Mouse (Mus musculus) thymus, adult 18-20 months (tissue): ENCODE data around the gene Cyp27b1.
A peak's percentile ranks its signal among the peaks of the same experiment; 100 is the strongest.
"Not testable (repeated sequence)": the region's sequence is repeated elsewhere in the genome, so short reads cannot be mapped to it uniquely, and the experiment has no call there.

Experiments
- DNase-seq, 2 experiments: peaks; one replicate each; pipeline ENCODE4 v3.0.0; 2022; ENCODE audit warnings: mixed read lengths in 2 of 2

The Cyp27b1 gene

DNA sequence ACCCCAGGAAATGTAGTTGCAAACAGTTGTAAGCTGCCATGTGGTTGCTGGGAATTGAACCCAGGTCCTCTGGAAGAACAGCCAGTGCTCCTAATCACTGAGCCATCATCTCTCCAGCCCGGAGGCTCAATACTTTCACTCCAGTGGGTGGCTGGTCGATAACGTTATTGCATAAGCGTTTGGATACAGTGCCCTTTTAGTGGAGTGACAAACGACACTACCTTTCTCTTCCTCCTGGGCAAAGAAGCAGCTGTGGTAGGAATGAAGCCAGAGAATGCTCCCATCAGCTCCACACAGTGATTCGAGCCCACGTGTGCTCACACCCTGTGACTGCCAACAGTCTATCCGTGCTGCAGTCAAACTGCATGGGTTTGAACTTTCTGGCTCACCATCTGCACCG lies 23.2 kb downstream of the Cyp27b1 start:
- DNase-seq, result no peak

DNA sequence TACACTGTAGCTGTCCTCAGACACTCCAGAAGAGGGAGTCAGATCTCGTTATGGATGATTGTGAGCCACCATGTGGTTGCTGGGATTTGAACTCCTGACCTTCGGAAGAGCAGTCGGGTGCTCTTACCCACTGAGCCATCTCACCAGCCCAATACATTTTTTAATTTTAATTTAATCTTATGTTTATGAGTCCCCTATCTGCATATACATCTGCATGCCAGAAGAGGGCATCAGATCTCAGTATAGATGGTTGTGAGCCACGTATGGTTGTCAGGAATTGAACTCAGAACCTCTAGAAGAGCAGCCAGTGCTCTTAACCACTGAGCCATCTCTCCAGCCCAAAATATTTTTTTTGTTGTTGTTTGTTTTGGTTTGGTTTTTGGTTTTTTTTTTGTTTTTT lies 24.2 kb downstream of the Cyp27b1 start:
- DNase-seq, result not testable (repeated sequence)

DNA sequence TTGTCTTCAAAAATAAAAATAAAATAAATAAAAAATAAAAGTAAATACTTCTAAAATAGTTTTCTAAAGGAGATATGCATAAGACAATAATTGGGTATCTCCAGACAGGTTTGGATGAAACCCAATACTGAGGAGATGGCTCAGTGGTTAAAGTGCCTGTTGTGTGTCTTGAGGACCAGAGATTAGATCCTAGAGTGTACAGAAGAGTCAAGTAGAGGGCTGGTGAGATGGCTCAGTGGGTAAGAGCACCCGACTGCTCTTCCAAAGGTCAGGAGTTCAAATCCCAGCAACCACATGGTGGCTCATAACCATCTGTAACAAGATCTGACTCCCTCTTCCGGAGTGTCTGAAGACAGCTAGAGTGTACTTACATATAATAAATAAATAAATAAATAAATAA lies 24.9 kb downstream of the Cyp27b1 start:
- not testable (repeated sequence) for DNase-seq

DNA sequence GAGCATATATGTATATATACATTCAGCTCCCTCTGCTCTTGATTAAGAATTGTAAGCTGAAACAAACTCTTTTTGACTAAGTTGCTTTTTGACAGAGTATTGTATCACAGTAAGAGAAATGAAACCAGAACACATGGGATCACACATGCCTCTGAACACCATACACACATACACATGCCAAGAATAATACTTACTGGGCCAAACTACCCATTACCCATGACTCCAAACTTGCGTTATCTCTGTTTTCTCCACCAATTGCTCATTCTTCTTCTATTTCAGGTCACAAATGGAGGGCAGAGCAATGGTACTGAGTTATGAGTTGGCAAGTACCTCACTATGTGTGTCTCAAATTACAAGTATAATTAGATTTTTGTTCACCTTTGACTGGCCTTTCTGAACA lies 25.9 kb downstream of the Cyp27b1 start:
- DNase-seq, result no peak

- DNase-seq, result peak; percentile 80 to 86
These were observed 27.0 kb downstream of the Cyp27b1 start, which contains the start of gene Agap2 for GRCm38 (mm10) chr10:127075080-127075479. Gene Agap2, plus strand, starts transcription at chr10:127075284.

- no peak for DNase-seq
These were observed 27.6 kb downstream of the Cyp27b1 start for GRCm38 (mm10) chr10:127075651-127076050.

DNA sequence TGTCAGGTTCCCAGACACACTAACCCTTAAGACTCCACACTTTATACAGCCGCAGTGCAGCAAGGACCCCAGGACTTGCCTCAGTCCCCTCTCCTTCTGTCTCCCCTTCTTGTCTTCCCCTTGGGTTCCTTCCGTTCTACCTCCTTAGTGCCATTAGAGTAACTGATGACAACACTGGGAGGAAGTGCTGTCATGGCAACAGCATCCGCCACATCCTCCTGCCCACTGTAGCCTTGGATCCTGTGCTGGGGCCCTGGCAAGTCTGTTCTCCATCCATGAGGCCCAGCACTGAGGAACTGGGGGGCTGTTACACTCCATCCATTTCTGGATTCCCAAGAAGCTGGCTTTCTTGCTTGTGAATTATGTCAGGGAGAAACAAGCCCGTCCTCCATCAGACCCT lies 28.0 kb downstream of the Cyp27b1 start:
- DNase-seq, result peak; percentile 53 to 71

DNA sequence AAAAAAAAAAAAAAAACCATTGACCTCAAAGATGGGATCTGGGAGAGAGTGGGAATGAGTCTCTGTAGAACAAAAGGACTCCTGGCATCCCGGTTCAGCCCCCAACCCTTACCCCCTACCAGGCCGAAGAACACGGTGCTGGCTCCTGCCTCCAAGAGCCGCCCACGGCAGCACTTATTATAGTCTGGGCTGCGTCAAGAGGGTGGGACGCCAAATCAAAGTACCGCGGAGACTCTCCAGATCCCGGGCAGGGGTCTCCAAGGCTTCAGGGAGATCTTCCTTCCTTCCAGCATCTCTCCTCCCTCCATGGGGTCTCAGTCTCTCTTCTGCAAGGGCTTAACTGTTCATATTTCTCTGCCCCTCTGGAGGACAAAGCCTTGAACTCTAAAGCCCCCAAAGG lies 29.5 kb downstream of the Cyp27b1 start:
- DNase-seq, result no peak

GRCm38 (mm10) chr10:127078001-127078676 lies 30.1 kb downstream of the Cyp27b1 start:
- no peak for DNase-seq

DNA sequence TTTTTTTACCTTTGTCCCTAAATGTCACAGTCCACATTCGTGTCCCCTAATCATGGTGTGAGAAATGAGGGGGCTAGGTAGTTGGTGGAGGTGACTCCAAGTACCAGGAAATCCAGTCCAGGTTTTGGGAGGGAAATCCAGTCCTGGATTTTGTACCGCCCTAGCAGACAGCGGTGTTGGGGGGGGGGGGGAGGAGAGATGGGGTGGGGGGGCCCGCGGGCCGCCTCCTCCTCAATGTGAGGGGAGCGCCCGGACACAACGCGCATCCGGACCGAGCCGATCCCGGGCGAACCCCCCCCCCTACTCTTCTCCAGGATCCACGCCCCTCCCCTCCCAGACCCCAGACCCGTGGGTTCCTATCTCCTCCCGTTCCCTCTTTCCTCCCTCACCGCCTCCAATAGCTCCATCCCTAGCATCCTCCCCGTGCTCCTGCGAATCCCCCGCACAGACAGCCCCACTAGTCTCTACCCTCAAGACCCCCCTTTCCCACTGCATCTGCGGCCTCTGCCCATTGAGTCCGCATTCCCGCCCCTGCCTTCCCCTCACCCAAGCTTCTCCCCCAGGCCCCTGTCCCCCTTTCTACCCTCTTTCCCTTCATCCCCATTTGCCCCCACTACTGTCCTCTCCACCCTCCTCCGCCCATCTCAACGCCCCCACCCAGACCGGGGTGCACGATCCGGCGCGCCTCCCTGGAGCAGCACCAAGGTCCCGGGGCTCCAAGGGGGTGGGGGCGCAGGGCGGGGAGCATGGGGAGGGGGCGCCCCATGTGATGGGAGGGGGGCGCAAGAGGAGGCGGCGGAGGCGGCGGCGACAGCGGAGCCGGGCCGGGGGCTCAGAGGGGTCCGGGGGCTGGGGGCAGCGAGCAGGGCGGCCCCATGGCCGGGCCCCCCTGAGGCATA lies 30.9 kb downstream of the Cyp27b1 start:
- no peak for DNase-seq

DNA sequence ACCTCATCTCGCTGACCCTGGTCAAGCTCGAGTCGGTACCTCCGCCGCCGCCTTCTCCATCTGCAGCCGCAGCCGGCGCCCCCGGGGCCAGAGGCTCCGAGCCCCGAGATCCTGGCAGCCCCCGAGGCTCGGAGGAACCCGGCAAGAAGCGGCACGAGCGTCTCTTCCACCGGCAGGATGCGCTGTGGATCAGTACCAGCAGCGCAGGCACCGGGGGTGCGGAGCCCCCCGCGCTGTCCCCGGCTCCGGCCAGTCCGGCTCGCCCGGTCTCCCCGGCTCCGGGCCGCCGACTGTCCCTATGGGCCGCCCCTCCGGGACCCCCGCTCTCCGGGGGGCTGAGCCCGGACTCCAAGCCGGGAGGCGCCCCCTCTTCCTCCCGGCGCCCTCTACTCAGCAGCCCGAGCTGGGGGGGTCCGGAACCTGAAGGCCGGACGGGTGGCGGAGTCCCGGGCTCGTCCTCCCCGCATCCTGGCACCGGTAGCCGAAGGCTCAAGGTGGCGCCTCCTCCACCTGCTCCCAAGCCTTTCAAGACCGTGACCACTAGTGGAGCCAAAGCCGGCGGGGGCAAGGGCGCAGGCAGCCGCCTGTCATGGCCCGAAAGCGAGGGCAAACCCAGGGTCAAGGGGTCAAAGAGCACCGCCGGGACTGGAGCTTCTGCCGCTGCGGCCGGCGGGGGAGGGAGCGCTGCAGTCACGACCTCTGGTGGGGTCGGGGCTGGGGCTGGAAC lies 31.8 kb downstream of the Cyp27b1 start:
- no peak for DNase-seq

- no peak for DNase-seq
These were observed 33.1 kb downstream of the Cyp27b1 start for GRCm38 (mm10) chr10:127080901-127081780.

GRCm38 (mm10) chr10:127081996-127082620 lies 34.1 kb downstream of the Cyp27b1 start:
- no peak for DNase-seq

GRCm38 (mm10) chr10:127083292-127083914 lies 35.4 kb downstream of the Cyp27b1 start:
- DNase-seq, result no peak

GRCm38 (mm10) chr10:127083915-127084306 lies 35.9 kb downstream of the Cyp27b1 start:
- DNase-seq, result no peak

- no peak for DNase-seq
These were observed 37.0 kb downstream of the Cyp27b1 start for GRCm38 (mm10) chr10:127085052-127085451.

- no peak for DNase-seq
These were observed 37.6 kb downstream of the Cyp27b1 start for GRCm38 (mm10) chr10:127085633-127086032.

DNA sequence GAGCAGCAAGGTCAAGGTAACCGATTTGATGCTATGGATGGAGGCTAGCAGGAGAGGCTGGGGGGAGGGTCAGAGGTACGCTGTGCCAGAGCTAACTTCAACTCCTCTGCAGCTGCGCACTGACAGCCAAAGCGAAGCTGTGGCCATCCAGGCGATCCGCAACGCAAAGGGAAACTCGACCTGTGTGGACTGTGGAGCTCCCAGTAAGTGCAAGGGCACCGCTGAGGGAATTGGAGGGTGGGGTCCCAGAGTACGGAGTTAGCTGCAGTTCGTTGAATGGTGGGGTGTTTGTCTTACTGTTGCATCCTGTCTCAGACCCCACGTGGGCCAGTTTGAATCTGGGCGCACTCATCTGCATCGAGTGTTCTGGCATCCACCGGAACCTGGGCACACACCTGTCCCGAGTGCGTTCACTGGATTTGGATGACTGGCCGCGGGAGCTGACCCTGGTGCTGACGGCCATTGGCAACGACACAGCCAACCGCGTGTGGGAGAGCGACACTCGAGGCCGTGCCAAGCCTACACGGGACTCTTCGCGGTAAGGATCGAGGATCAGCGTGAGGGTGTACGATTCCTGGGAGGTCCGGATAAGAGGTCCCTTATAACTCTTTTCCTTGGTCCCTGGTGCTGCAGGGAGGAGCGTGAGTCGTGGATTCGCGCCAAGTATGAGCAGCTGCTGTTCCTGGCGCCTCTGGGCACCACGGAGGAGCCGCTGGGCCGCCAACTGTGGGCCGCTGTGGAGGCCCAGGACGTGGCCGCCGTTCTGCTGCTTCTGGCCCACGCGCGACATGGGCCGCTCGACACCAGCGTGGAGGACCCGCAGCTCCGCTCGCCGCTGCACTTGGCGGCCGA lies 42.7 kb downstream of the Cyp27b1 start:
- no peak for DNase-seq

DNA sequence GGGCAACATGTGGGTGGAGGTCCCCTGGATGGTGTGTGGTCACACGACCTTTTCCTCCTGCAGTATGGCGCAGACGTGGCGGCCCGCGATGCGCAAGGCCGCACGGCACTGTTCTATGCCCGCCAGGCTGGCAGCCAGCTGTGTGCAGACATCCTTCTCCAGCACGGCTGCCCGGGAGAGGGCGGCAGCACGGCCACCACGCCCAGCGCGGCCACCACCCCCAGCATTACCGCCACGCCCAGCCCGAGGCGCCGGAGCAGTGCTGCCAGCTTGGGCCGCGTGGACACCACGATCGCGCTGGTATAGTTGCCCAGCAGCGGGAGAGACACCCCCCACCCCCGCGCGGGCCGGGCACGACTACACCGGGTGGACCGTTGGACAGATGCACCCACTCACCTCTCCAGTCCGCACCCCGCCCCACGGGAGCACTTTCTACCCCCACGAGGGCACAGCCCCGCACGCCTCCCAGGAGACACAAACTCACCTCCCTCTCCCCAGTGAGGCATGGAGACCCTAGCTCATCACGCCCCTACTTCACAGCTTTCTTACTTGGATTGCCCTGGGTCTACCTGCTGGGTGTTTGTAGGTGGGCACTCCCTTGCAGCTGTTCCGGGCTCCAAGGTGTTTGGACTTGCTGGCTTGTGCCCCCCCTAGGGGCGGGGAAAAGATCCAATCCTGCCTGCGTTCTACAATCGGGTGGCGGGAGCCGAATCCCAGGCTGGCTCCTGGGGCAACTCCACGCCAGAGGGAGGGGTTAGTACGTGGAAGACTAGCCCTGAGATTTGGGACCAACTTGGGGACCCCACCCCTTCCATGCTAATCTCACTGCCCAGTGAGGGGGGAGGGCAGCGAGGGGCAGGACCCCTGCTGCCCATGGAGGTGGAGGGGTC lies 43.7 kb downstream of the Cyp27b1 start:
- no peak for DNase-seq
